Mouse (Mus musculus) olfactory bulb, adult 2 months (tissue): ENCODE measurements around the gene Sppl2a.

Source experiments
- CTCF ChIP-seq: fragments of 200-500 bp; IDR thresholded peaks from 2 replicates; pipeline ENCODE4 v1.5.1; 2012; ENCODE audit warnings: low read depth, mild to moderate bottlenecking, low read length, moderate library complexity; ENCODE audit not compliant: insufficient read depth
- POLR2A ChIP-seq: fragments of 200-500 bp; IDR thresholded peaks from 2 replicates; pipeline ENCODE4 v1.6.1; 2012; ENCODE audit warnings: mild to moderate bottlenecking, low read depth, low read length, moderate library complexity; ENCODE audit not compliant: insufficient read depth

DNA sequence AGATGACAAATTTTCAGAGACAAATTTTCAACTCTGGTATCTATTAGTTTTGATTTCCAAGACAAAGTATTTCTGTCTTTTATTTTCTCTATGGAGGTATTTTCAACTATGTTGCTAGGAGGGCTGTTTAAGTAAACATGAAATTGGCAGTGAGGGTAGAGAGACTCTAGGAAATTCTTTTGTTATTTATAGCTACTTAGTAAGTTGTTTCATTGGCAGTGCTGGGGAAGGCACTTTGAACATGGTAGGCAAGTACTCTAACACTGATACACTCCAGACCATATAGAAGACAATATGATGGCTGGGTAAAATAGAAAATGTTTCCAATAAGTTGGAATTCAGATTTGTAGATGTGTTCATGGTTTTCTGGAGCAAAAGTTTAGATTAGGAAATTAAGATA lies 41.3 kb downstream of the Sppl2a start:
- TF ChIP-seq CTCF: no peak
- TF ChIP-seq POLR2A: no peak
